Mouse (Mus musculus) bone marrow macrophage, adult 2 months (primary cell): ENCODE measurements around the gene Dpysl4. TPM values are rescaled to one million over a fixed set of nuclear protein-coding genes. Genes with fewer than 3 reads are reported as not detected.
A peak's percentile ranks its signal among the peaks of the same experiment; 100 is the strongest.

Experiments
- H3K27ac ChIP-seq: 2 replicates; pipeline ENCODE4 v1.5.1; 2012; ENCODE audit warnings: low read depth, low read length; ENCODE audit not compliant: insufficient read depth
- H3K4me1 ChIP-seq: 2 replicates; pipeline ENCODE4 v1.6.1; 2012; ENCODE audit warnings: low read length; ENCODE audit not compliant: control insufficient read depth, insufficient read depth
- H3K4me3 ChIP-seq: 2 replicates; pipeline ENCODE4 v1.5.1; 2012; ENCODE audit warnings: mild to moderate bottlenecking, low read length, moderate library complexity; ENCODE audit not compliant: insufficient read depth
- CTCF ChIP-seq: IDR thresholded peaks from 2 replicates; pipeline ENCODE4 v1.5.1; 2012; ENCODE audit warnings: low read depth, mild to moderate bottlenecking, low read length, moderate library complexity
- POLR2A ChIP-seq: IDR thresholded peaks from 2 replicates; pipeline ENCODE4 v1.6.1; 2012; ENCODE audit warnings: mild to moderate bottlenecking, low read depth, low read length, borderline replicate concordance
- polyA plus RNA-seq: library from polyadenylated mRNA; stranded (reverse); fragments of >200 nt; gene quantifications from 2 replicates; pipeline ENCODE4 v1.2.4, GENCODE M21; 2012; ENCODE audit not compliant: missing spikeins, insufficient read depth, insufficient read length

The Dpysl4 gene
- polyA plus RNA-seq = not detected in 2 replicates

- TF ChIP-seq POLR2A = no peak
- no peak for TF ChIP-seq CTCF
- no peak within 1 kb of the TSS for H3K4me3 ChIP-seq
Measured at GRCm38 (mm10) chr7:139085629-139086194, at the start of gene Dpysl4. Dpysl4 (plus strand) TSS chr7:139086001.

GRCm38 (mm10) chr7:139063406-139063805 is 22.4 kb upstream of the Dpysl4 start:
- H3K27ac ChIP-seq = no peak overlapping the region
- no peaks in the 10 kb centered on the region for H3K4me1 ChIP-seq
- TF ChIP-seq POLR2A = no peak
- 0 out of 2 replicates have a peak, but pooled peaks have one; percentile 22 for TF ChIP-seq CTCF
- no peak overlapping the region for H3K4me3 ChIP-seq

More at GRCm38 (mm10) chr7:139085629-139086194, at the start of gene Dpysl4:
- H3K27ac ChIP-seq = no peak within 1 kb of the TSS
- no peaks in the 10 kb centered on the region for H3K4me1 ChIP-seq

GRCm38 (mm10) chr7:139068182-139068623 is 17.6 kb upstream of the Dpysl4 start:
- H3K27ac ChIP-seq = no peak overlapping the region
- TF ChIP-seq CTCF (peak; percentile 11; the same call in 1 of the 2 replicates), POLR2A (no peak)
- H3K4me3 ChIP-seq = no peak overlapping the region
- H3K4me1 ChIP-seq = no peaks in the 10 kb centered on the region

- TF ChIP-seq POLR2A (no peak), CTCF (no peak)
- Histone ChIP-seq H3K4me3 (no peak overlapping the region), H3K4me1 (no peaks in the 10 kb centered on the region), H3K27ac (no peak overlapping the region)
Measured at GRCm38 (mm10) chr7:139074189-139074588, 11.6 kb upstream of the Dpysl4 start.

- H3K4me3 ChIP-seq = no peak overlapping the region
- H3K27ac ChIP-seq = no peak overlapping the region
- TF ChIP-seq POLR2A = no peak
- TF ChIP-seq CTCF = no peak
Measured at GRCm38 (mm10) chr7:139075054-139075794, 10.6 kb upstream of the Dpysl4 start.

GRCm38 (mm10) chr7:139077283-139077682 is 8.5 kb upstream of the Dpysl4 start:
- TF ChIP-seq CTCF (no peak), POLR2A (no peak)
- no peaks in the 10 kb centered on the region for H3K4me1 ChIP-seq
- no peak overlapping the region for H3K4me3 ChIP-seq
- no peak overlapping the region for H3K27ac ChIP-seq

More at GRCm38 (mm10) chr7:139075054-139075794, 10.6 kb upstream of the Dpysl4 start:
- H3K4me1 ChIP-seq = no peaks in the 10 kb centered on the region

- TF ChIP-seq POLR2A (no peak), CTCF (no peak)
- no peak overlapping the region for H3K27ac ChIP-seq
- no peaks in the 10 kb centered on the region for H3K4me1 ChIP-seq
- no peak overlapping the region for H3K4me3 ChIP-seq
Measured at GRCm38 (mm10) chr7:139078181-139078580, 7.6 kb upstream of the Dpysl4 start.

GRCm38 (mm10) chr7:139079141-139079540 is 6.7 kb upstream of the Dpysl4 start:
- TF ChIP-seq POLR2A = no peak
- no peak for TF ChIP-seq CTCF
- Histone ChIP-seq H3K4me3 (no peak overlapping the region), H3K27ac (no peak overlapping the region), H3K4me1 (no peaks in the 10 kb centered on the region)

- Histone ChIP-seq H3K4me1 (no peaks in the 10 kb centered on the region), H3K4me3 (no peak overlapping the region), H3K27ac (no peak overlapping the region)
- no peak for TF ChIP-seq POLR2A
- no peak for TF ChIP-seq CTCF
Measured at GRCm38 (mm10) chr7:139080714-139081113, 5.1 kb upstream of the Dpysl4 start.

GRCm38 (mm10) chr7:139081158-139081557 is 4.6 kb upstream of the Dpysl4 start:
- Histone ChIP-seq H3K4me1 (no peaks in the 10 kb centered on the region), H3K4me3 (no peak overlapping the region), H3K27ac (no peak overlapping the region)
- TF ChIP-seq CTCF = no peak
- no peak for TF ChIP-seq POLR2A
